Mouse (Mus musculus) gastrocnemius, postnatal 25 days (tissue): Measurements from ENCODE around the gene Casp7. TPM values are rescaled to one million over a fixed set of nuclear protein-coding genes. Genes with fewer than 3 reads are reported as not detected.

Experiments used
- DNase-seq: peaks from one replicate; pipeline ENCODE4 v3.0.0; 2022
- total RNA-seq, 2 experiments: library from RNA; stranded (reverse); gene quantifications; 1 replicate in 1 of 2; 2 replicates in 1 of 2; pipeline ENCODE4 v1.2.3; 2021

Casp7 gene
- total RNA-seq, 2 experiments from 2014 or later = 4.1 to 5.3 TPM

- no peak for DNase-seq
Measured at GRCm38 (mm10) chr19:56424606-56425395, 27.9 kb downstream of the Casp7 start.

GRCm38 (mm10) chr19:56425492-56425891 lies 28.6 kb downstream of the Casp7 start:
- no peak for DNase-seq

- no peak for DNase-seq
Measured at GRCm38 (mm10) chr19:56430369-56430768, 33.4 kb downstream of the Casp7 start.

- DNase-seq = no peak
Measured at GRCm38 (mm10) chr19:56432706-56433105, 35.8 kb downstream of the Casp7 start.

GRCm38 (mm10) chr19:56433581-56433980 lies 36.7 kb downstream of the Casp7 start:
- no peak for DNase-seq

- DNase-seq = no peak
Measured at GRCm38 (mm10) chr19:56436380-56436779, 39.5 kb downstream of the Casp7 start.

GRCm38 (mm10) chr19:56438357-56439071 lies 41.6 kb downstream of the Casp7 start:
- DNase-seq = no peak

GRCm38 (mm10) chr19:56439072-56439434 lies 42.1 kb downstream of the Casp7 start:
- no peak for DNase-seq

- DNase-seq = no peak
Measured at GRCm38 (mm10) chr19:56443445-56443844, 46.5 kb downstream of the Casp7 start.

- DNase-seq = no peak
Measured at GRCm38 (mm10) chr19:56448784-56449183, 51.9 kb downstream of the Casp7 start.

GRCm38 (mm10) chr19:56449537-56449936 lies 52.6 kb downstream of the Casp7 start:
- no peak for DNase-seq

GRCm38 (mm10) chr19:56450892-56451291 lies 54.0 kb downstream of the Casp7 start:
- DNase-seq = no peak

- no peak for DNase-seq
Measured at GRCm38 (mm10) chr19:56451867-56452266, 54.9 kb downstream of the Casp7 start.

GRCm38 (mm10) chr19:56452421-56452820 lies 55.5 kb downstream of the Casp7 start:
- DNase-seq = no peak

GRCm38 (mm10) chr19:56454862-56455261 lies 57.9 kb downstream of the Casp7 start:
- no peak for DNase-seq

- DNase-seq = no peak
Measured at GRCm38 (mm10) chr19:56455369-56455768, 58.4 kb downstream of the Casp7 start.

GRCm38 (mm10) chr19:56457569-56457968 lies 60.6 kb downstream of the Casp7 start:
- DNase-seq = no peak

- DNase-seq = no peak
Measured at GRCm38 (mm10) chr19:56459154-56460050, 62.5 kb downstream of the Casp7 start.

- DNase-seq = no peak
Measured at GRCm38 (mm10) chr19:56460241-56460640, 63.3 kb downstream of the Casp7 start.

- DNase-seq = no peak
Measured at GRCm38 (mm10) chr19:56461522-56462101, 64.7 kb downstream of the Casp7 start, which contains the start of gene Plekhs1. Gene Plekhs1, plus strand, starts transcription at chr19:56461640.

- DNase-seq = no peak
Measured at GRCm38 (mm10) chr19:56462786-56463185, 65.9 kb downstream of the Casp7 start.

GRCm38 (mm10) chr19:56466486-56466885 lies 69.6 kb downstream of the Casp7 start:
- no peak for DNase-seq
